Mouse (Mus musculus): ENCODE data around the gene Gm45716. TPM values are rescaled to one million over a fixed set of nuclear protein-coding genes. Genes with fewer than 3 reads are reported as not detected.

Gm45716 gene
- polyA plus RNA-seq, 1 experiment from 2014 or later = 56.4 TPM

GRCm38 (mm10) chr11:90214246-90214645 is 26.8 kb downstream of the Gm45716 start:
- Histone ChIP-seq H3K27me3 (ENCODE audit: control insufficient read depth, insufficient read depth, low read length) (no peaks in the 10 kb centered on the region), H3K9ac (ENCODE audit: low read length) (no peak overlapping the region), H3K27ac (replicated peaks in 1 of 2; ENCODE audit: control insufficient read depth in 1 of 2, insufficient read depth in 1 of 2, low read depth in 2 of 2, low read length in 2 of 2) (no peak overlapping the region), H3K4me3 (ENCODE audit: control insufficient read depth in 1 of 2, insufficient read depth in 1 of 2, low read depth in 1 of 2, low read length in 2 of 2) (no peak overlapping the region), H3K9me3 (ENCODE audit: control insufficient read depth, low read length) (no peaks in the 10 kb centered on the region), H3K36me3 (ENCODE audit: control insufficient read depth, insufficient read depth, low read length) (no peaks in the 10 kb centered on the region), H3K4me2 (ENCODE audit: low read length) (no peak overlapping the region), H3K4me1 (ENCODE audit: control insufficient read depth in 2 of 2, insufficient read depth in 2 of 2, low read length in 2 of 2) (no peaks in the 10 kb centered on the region)
- ATAC-seq (ENCODE audit: insufficient number of reproducible peaks, insufficient read depth, low FRiP score, low read depth) = no peak
- WGBS = 79% methylated on average over 7 of the region's 7 CpGs

- H3K9ac ChIP-seq (ENCODE audit: low read length) = no peak overlapping the region
- H3K36me3 ChIP-seq (ENCODE audit: control insufficient read depth, insufficient read depth, low read length) = no peaks in the 10 kb centered on the region
- no peak overlapping the region for H3K27ac ChIP-seq (replicated peaks in 1 of 2; ENCODE audit: control insufficient read depth in 1 of 2, insufficient read depth in 1 of 2, low read depth in 2 of 2, low read length in 2 of 2)
- no peaks in the 10 kb centered on the region for H3K9me3 ChIP-seq (ENCODE audit: control insufficient read depth, low read length)
- no peak overlapping the region for H3K4me3 ChIP-seq (ENCODE audit: control insufficient read depth in 1 of 2, insufficient read depth in 1 of 2, low read depth in 1 of 2, low read length in 2 of 2)
- no peak overlapping the region for H3K4me2 ChIP-seq (ENCODE audit: low read length)
- peaks cover 5 to 8% of the 10 kb centered on the region in 2 experiments; a peak in 2 of 4 replicates for H3K4me1 ChIP-seq (ENCODE audit: control insufficient read depth in 2 of 2, insufficient read depth in 2 of 2, low read length in 2 of 2)
- 45% methylated on average over 6 of the region's 6 CpGs for WGBS
- no peaks in the 10 kb centered on the region for H3K27me3 ChIP-seq (ENCODE audit: control insufficient read depth, insufficient read depth, low read length)
- ATAC-seq (ENCODE audit: insufficient number of reproducible peaks, insufficient read depth, low FRiP score, low read depth) = no peak
Observed at GRCm38 (mm10) chr11:90220022-90220645, 32.7 kb downstream of the Gm45716 start.

GRCm38 (mm10) chr11:90220750-90221149 is 33.3 kb downstream of the Gm45716 start:
- H3K36me3 ChIP-seq (ENCODE audit: control insufficient read depth, insufficient read depth, low read length) = no peaks in the 10 kb centered on the region
- H3K4me3 ChIP-seq (ENCODE audit: control insufficient read depth in 1 of 2, insufficient read depth in 1 of 2, low read depth in 1 of 2, low read length in 2 of 2) = no peak overlapping the region
- H3K9ac ChIP-seq (ENCODE audit: low read length) = no peak overlapping the region
- no peaks in the 10 kb centered on the region for H3K27me3 ChIP-seq (ENCODE audit: control insufficient read depth, insufficient read depth, low read length)
- peaks cover 8 to 12% of the 10 kb centered on the region in 2 experiments; a peak in 2 of 4 replicates for H3K4me1 ChIP-seq (ENCODE audit: control insufficient read depth in 2 of 2, insufficient read depth in 2 of 2, low read length in 2 of 2)
- no peak for ATAC-seq (ENCODE audit: insufficient number of reproducible peaks, insufficient read depth, low FRiP score, low read depth)
- no peak overlapping the region for H3K4me2 ChIP-seq (ENCODE audit: low read length)
- no peak overlapping the region for H3K27ac ChIP-seq (replicated peaks in 1 of 2; ENCODE audit: control insufficient read depth in 1 of 2, insufficient read depth in 1 of 2, low read depth in 2 of 2, low read length in 2 of 2)
- 40% methylated on average over 2 of the region's 2 CpGs for WGBS
- no peaks in the 10 kb centered on the region for H3K9me3 ChIP-seq (ENCODE audit: control insufficient read depth, low read length)

GRCm38 (mm10) chr11:90224914-90225470 is 37.5 kb downstream of the Gm45716 start:
- H3K4me1 ChIP-seq (ENCODE audit: control insufficient read depth in 2 of 2, insufficient read depth in 2 of 2, low read length in 2 of 2) = peaks cover 12 to 18% of the 10 kb centered on the region in 2 experiments
- no peak overlapping the region for H3K9ac ChIP-seq (ENCODE audit: low read length)
- 18% methylated on average over 11 of the region's 11 CpGs for WGBS
- H3K4me3 ChIP-seq (ENCODE audit: control insufficient read depth in 1 of 2, insufficient read depth in 1 of 2, low read depth in 1 of 2, low read length in 2 of 2) = no peak overlapping the region
- 0 out of 2 replicates have a peak overlapping the region, but pooled peaks have one; percentile 7 for H3K4me2 ChIP-seq (ENCODE audit: low read length)
- no peaks in the 10 kb centered on the region for H3K9me3 ChIP-seq (ENCODE audit: control insufficient read depth, low read length)
- H3K27me3 ChIP-seq (ENCODE audit: control insufficient read depth, insufficient read depth, low read length) = no peaks in the 10 kb centered on the region
- ATAC-seq (ENCODE audit: insufficient number of reproducible peaks, insufficient read depth, low FRiP score, low read depth) = no peak
- no peaks in the 10 kb centered on the region for H3K36me3 ChIP-seq (ENCODE audit: control insufficient read depth, insufficient read depth, low read length)
- peak overlapping the region; percentile 5 to 25; a peak in 2 of 4 replicates for H3K27ac ChIP-seq (replicated peaks in 1 of 2; ENCODE audit: control insufficient read depth in 1 of 2, insufficient read depth in 1 of 2, low read depth in 2 of 2, low read length in 2 of 2)

- Histone ChIP-seq H3K27me3 (ENCODE audit: control insufficient read depth, insufficient read depth, low read length) (no peaks in the 10 kb centered on the region), H3K27ac (replicated peaks in 1 of 2; ENCODE audit: control insufficient read depth in 1 of 2, insufficient read depth in 1 of 2, low read depth in 2 of 2, low read length in 2 of 2) (no peak overlapping the region), H3K36me3 (ENCODE audit: control insufficient read depth, insufficient read depth, low read length) (no peaks in the 10 kb centered on the region), H3K4me2 (ENCODE audit: low read length) (no peak overlapping the region), H3K9ac (ENCODE audit: low read length) (no peak overlapping the region), H3K4me1 (ENCODE audit: control insufficient read depth in 2 of 2, insufficient read depth in 2 of 2, low read length in 2 of 2) (peaks cover 22 to 26% of the 10 kb centered on the region in 2 experiments), H3K9me3 (ENCODE audit: control insufficient read depth, low read length) (no peaks in the 10 kb centered on the region), H3K4me3 (ENCODE audit: control insufficient read depth in 1 of 2, insufficient read depth in 1 of 2, low read depth in 1 of 2, low read length in 2 of 2) (no peak overlapping the region)
- no peak for ATAC-seq (ENCODE audit: insufficient number of reproducible peaks, insufficient read depth, low FRiP score, low read depth)
- 70% methylated on average over 12 of the region's 12 CpGs for WGBS
Observed at GRCm38 (mm10) chr11:90227000-90227922, 39.8 kb downstream of the Gm45716 start.

GRCm38 (mm10) chr11:90228251-90228949 is 40.9 kb downstream of the Gm45716 start:
- Histone ChIP-seq H3K4me2 (ENCODE audit: low read length) (no peak overlapping the region), H3K27me3 (ENCODE audit: control insufficient read depth, insufficient read depth, low read length) (no peaks in the 10 kb centered on the region), H3K9ac (ENCODE audit: low read length) (no peak overlapping the region), H3K27ac (replicated peaks in 1 of 2; ENCODE audit: control insufficient read depth in 1 of 2, insufficient read depth in 1 of 2, low read depth in 2 of 2, low read length in 2 of 2) (no peak overlapping the region), H3K4me3 (ENCODE audit: control insufficient read depth in 1 of 2, insufficient read depth in 1 of 2, low read depth in 1 of 2, low read length in 2 of 2) (no peak overlapping the region), H3K4me1 (ENCODE audit: control insufficient read depth in 2 of 2, insufficient read depth in 2 of 2, low read length in 2 of 2) (peaks cover 24 to 26% of the 10 kb centered on the region in 2 experiments), H3K36me3 (ENCODE audit: control insufficient read depth, insufficient read depth, low read length) (no peaks in the 10 kb centered on the region), H3K9me3 (ENCODE audit: control insufficient read depth, low read length) (no peaks in the 10 kb centered on the region)
- WGBS = 84% methylated on average over 9 of the region's 9 CpGs
- no peak for ATAC-seq (ENCODE audit: insufficient number of reproducible peaks, insufficient read depth, low FRiP score, low read depth)

- peak overlapping the region; percentile 4 to 8; a peak in 2 of 4 replicates for H3K27ac ChIP-seq (replicated peaks in 1 of 2; ENCODE audit: control insufficient read depth in 1 of 2, insufficient read depth in 1 of 2, low read depth in 2 of 2, low read length in 2 of 2)
- no peaks in the 10 kb centered on the region for H3K36me3 ChIP-seq (ENCODE audit: control insufficient read depth, insufficient read depth, low read length)
- H3K4me3 ChIP-seq (ENCODE audit: control insufficient read depth in 1 of 2, insufficient read depth in 1 of 2, low read depth in 1 of 2, low read length in 2 of 2) = no peak overlapping the region
- H3K4me1 ChIP-seq (ENCODE audit: control insufficient read depth in 2 of 2, insufficient read depth in 2 of 2, low read length in 2 of 2) = peaks cover 21 to 22% of the 10 kb centered on the region in 2 experiments
- H3K9me3 ChIP-seq (ENCODE audit: control insufficient read depth, low read length) = no peaks in the 10 kb centered on the region
- H3K4me2 ChIP-seq (ENCODE audit: low read length) = peak overlapping the region; percentile 3; the same call in 1 of the 2 replicates
- ATAC-seq (ENCODE audit: insufficient number of reproducible peaks, insufficient read depth, low FRiP score, low read depth) = no peak
- no peak overlapping the region for H3K9ac ChIP-seq (ENCODE audit: low read length)
- no peaks in the 10 kb centered on the region for H3K27me3 ChIP-seq (ENCODE audit: control insufficient read depth, insufficient read depth, low read length)
Observed at GRCm38 (mm10) chr11:90229800-90230199, 42.3 kb downstream of the Gm45716 start.
